Mouse (Mus musculus): ENCODE results near the gene Zmynd12.

DNA sequence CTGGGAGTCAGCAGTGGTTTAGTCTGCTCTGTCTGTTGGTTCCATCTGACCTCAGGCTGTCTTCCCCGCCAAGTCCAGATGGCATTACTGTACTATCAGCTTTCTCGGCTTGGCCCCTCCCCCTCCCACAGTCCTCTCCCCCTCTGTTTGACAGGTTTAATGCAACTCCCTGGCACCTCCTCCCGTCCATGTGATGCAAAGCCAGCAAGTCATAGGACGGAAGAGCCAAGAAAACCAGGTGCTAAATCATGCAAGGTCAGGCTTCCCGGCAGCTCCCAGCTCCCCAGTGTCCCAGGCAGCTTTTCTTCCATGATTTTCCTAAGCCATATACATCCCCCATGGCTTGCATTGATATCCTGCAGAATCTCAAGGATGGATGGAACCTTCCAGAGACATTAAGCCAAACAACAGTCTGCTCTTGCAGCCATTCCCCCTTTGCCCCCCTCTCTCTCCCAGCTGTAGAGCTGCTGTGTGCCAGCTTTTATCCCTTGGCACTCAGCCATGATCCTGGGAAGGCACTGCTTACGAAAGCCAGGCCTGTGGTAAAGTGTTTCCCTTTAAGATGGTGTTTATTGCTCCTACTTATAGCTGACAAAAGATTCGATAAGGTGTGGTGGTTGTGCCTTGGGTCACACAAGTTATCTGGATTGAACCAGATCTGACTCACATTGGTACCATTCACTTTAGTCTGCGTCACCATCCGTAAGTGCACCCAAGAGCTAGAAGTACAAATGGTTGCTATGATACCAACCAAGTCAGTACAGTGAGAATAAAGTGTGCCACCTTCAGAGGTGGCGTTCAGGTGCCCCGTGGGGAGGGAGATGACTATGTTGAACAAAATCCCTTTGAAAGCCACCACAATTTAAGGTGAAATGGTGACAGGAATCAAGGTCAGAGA is 40.5 kb downstream of the Zmynd12 start:
- no peak for TF ChIP-seq MAX (IDR thresholded peaks at IDR 0.05)
- TF ChIP-seq CTCF (IDR thresholded peaks at IDR 0.05; ENCODE audit: control insufficient read depth, insufficient read depth, insufficient read length), result no peak
- TF ChIP-seq USF1 (IDR thresholded peaks at IDR 0.05; ENCODE audit: low read depth), result no peak
